Mouse (Mus musculus) ZHBTc4 (cell line): ENCODE measurements around the gene Gng7.
A peak's percentile ranks its signal among the peaks of the same experiment; 100 is the strongest.
"Not testable (repeated sequence)": the region's sequence is repeated elsewhere in the genome, so short reads cannot be mapped to it uniquely, and the experiment has no call there.

Experiments used
- DNase-seq: peaks from one replicate; pipeline ENCODE4 v3.0.0-alpha.2; 2011; ENCODE audit warnings: low read depth, low spot score

Gng7 gene

GRCm38 (mm10) chr10:81014393-81015384, at the start of gene Gng7:
TSS of gene Gng7 (minus strand) at chr10:81014945.
- peak; percentile 99 for DNase-seq

GRCm38 (mm10) chr10:81064519-81064918, 49.8 kb upstream of the Gng7 start:
- peak; percentile 48 for DNase-seq

GRCm38 (mm10) chr10:81062710-81063109, 48.0 kb upstream of the Gng7 start:
- peak; percentile 54 for DNase-seq

GRCm38 (mm10) chr10:81059603-81060543, 45.1 kb upstream of the Gng7 start, which contains the start of gene Sgta:
TSS of gene Sgta (minus strand) at chr10:81060181.
- DNase-seq: peak; percentile 99

- DNase-seq: no peak
Observed at GRCm38 (mm10) chr10:81058896-81059295, 44.2 kb upstream of the Gng7 start.

GRCm38 (mm10) chr10:81057406-81058130, 42.8 kb upstream of the Gng7 start:
- no peak for DNase-seq

GRCm38 (mm10) chr10:81055802-81056340, 41.1 kb upstream of the Gng7 start:
- not testable (repeated sequence) for DNase-seq

- DNase-seq: no peak
Observed at GRCm38 (mm10) chr10:81055169-81055568, 40.4 kb upstream of the Gng7 start.

- no peak for DNase-seq
Observed at GRCm38 (mm10) chr10:81052577-81052976, 37.8 kb upstream of the Gng7 start.

- no peak for DNase-seq
Observed at GRCm38 (mm10) chr10:81051133-81051532, 36.4 kb upstream of the Gng7 start.

GRCm38 (mm10) chr10:81050645-81051044, 35.9 kb upstream of the Gng7 start:
- DNase-seq: peak; percentile 74

- peak; percentile 75 for DNase-seq
Observed at GRCm38 (mm10) chr10:81045246-81045645, 30.5 kb upstream of the Gng7 start.

GRCm38 (mm10) chr10:81041458-81042175, 26.9 kb upstream of the Gng7 start:
- peak; percentile 82 for DNase-seq

GRCm38 (mm10) chr10:81036988-81037580, 22.3 kb upstream of the Gng7 start, which contains the start of gene Slc39a3:
TSS of gene Slc39a3 (minus strand) at chr10:81037426.
- peak; percentile 100 for DNase-seq

- peak; percentile 55 for DNase-seq
Observed at GRCm38 (mm10) chr10:81036251-81036650, 21.5 kb upstream of the Gng7 start.

- DNase-seq: no peak
Observed at GRCm38 (mm10) chr10:81033586-81033985, 18.8 kb upstream of the Gng7 start.

GRCm38 (mm10) chr10:81029031-81029430, 14.3 kb upstream of the Gng7 start:
- DNase-seq: no peak

- DNase-seq: no peak
Observed at GRCm38 (mm10) chr10:81028219-81028618, 13.5 kb upstream of the Gng7 start.

GRCm38 (mm10) chr10:81027331-81027730, 12.6 kb upstream of the Gng7 start:
- DNase-seq: no peak

- DNase-seq: no peak
Observed at GRCm38 (mm10) chr10:81026857-81027256, 12.1 kb upstream of the Gng7 start.
